Mouse (Mus musculus) lung, postnatal 36 days (tissue): ENCODE measurements around the gene Lsp1.

Experiments
- DNase-seq: peaks from one replicate; pipeline ENCODE4 v3.0.0; 2022; ENCODE audit warnings: mixed read lengths

The Lsp1 gene

DNA sequence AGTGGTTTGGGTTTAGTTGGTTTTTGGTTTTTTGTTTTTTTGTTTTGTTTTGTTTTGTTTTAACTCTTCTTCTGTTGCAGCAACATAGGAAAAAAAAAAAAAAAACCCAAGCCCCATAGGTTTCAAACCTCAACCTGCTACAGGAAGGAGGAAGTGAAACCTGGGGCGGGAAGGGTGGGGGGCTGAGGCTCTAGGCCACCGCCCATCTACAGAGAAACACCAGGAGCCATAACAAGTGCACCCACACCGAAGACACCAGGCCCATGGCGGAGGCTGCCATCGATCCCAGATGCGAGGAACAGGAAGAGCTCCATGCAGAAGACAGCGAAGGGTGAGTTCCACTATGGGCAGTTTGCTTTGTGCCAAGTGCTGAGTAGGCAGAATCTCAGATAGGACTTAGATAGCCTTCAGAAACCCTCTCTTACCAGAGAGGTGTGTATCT, at the start of gene Lsp1:
Gene Lsp1 (plus strand): TSS at position 174 of the 442 bp plus-strand sequence.
- peak; percentile 46 for DNase-seq

DNA sequence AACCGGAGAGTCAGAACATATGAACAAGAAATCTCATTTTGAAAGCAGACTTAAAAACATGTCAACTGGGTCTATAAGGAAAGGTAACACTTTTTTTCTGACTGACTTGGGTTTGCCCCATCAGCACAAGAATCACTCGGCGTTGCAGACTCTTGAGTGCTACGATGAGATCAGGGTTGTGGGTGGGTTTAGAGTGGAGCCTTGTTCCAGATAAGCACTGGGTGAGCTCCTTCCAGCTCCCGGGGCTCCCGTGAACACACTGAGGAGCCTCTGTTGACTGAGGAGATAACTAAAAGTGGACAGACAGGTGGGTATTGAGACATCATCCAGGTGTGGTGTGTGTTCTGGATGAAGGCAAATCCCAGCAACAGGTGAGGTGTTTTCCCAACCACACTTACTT, 47.3 kb upstream of the Lsp1 start:
- no peak for DNase-seq

DNA sequence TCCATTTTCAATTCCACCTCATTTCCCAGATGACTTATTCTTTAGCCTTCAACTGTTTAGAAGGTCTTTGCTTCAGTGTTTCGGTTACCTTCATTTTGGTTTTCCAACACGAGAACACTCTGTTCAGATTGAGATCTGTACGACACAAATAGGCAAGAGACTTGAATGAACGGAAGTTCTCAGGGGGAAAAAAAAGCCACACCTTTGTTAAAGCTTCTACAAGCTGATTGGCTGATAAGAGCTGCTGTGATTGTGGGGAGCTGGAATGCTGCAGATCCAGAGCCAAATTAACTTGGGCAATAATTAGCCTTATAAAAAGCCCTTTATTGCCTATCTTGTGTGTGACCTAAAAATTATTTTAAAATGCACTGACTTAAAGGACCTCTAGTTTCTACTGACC, 45.3 kb upstream of the Lsp1 start:
- peak; percentile 61 for DNase-seq

DNA sequence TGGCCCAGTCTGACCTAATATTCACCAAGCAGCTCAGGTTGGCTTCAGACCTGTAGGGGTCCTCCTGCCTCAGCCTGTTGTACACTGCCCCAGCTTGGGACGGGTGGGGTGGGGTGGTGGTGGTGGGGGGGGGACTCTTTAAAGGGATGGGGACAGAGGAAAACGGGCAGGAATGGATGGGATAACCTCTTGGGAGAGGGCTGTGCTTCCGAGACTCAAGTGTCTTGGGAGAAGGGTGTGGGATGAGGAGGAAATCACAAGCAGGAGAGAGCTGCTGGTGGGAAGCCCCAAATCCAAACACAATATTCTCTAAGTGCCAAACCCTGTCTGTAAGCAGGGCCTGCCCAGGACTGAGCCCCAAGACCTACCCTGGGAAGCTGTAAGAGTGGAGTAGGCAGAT, 44.4 kb upstream of the Lsp1 start:
- DNase-seq = no peak

DNA sequence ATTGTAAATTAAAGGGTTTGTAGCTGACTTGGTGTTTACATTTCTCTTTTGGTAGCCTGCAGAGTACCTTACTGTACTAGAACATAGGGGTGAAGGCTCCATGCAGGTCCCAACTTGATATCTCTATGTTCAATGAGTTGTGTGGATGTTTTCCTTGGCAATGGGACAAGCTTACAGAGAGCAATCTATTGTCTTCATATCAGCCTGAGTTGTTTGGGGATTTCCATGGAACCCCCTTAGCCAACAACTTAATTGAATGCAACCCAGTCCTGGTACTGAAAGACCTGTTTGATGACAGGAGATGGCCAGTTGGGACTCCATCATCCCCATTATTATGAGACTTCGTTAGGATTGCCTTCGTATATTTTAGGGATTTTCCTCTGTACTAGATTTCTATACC, 42.6 kb upstream of the Lsp1 start:
- peak; percentile 24 for DNase-seq

DNA sequence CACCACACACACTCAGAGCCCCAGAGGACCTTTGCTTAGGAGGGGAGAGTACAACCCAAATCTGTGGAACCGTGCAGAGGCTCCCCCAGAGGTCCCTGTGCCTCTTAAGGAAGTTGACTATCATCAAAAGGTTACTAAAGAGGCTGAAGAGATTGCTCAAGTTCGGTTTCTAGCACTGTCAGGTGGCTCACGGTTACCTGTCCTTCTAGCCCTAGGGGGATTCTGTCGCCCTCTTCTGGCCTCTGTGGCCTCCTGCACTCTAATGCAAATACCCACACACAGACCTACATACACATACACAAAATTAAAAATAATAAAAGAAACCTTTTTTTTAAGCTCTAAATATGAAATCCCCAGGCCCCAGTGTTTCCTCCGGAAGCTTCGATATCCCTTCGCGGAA, 41.9 kb upstream of the Lsp1 start:
- no peak for DNase-seq

DNA sequence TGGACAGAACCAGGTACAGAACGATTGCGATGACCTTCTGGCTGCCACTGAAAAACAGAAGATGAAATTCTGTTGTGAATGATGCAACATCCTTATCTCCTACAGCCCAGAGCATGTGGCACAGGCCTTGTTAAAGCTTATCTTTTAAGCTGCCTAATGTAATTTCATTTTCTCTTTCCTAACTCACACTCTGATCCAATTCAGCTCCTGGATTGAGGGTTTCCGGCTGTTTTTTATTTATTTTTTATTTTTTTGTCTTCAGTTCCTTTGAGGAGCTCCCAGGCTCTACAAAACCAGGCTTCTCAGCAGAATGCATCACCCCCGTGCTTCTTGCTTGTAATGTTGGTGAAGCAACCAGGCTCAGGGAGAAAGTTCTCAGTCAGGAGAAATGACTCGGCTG, 40.7 kb upstream of the Lsp1 start:
- DNase-seq = no peak

DNA sequence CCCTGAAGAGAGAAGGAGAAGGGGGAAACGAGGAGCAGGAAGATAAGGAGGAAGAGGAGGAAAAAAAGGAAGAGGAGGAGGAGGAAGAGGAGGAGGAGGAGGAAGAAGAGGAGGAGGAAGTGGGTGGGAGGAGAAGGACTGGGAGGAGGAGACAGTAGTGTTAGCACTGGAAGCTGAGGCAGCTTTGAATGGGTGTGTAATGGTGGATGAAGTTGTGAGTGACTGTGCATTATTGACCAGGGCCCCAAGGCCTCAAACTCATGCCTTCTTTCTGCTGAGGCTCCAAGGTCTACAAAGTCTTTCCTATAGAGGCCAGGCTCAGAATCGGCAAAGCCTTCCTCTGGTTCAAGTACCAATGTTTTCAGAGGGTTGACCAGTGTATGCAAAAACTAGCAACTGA, 38.8 kb upstream of the Lsp1 start:
- DNase-seq = no peak

DNA sequence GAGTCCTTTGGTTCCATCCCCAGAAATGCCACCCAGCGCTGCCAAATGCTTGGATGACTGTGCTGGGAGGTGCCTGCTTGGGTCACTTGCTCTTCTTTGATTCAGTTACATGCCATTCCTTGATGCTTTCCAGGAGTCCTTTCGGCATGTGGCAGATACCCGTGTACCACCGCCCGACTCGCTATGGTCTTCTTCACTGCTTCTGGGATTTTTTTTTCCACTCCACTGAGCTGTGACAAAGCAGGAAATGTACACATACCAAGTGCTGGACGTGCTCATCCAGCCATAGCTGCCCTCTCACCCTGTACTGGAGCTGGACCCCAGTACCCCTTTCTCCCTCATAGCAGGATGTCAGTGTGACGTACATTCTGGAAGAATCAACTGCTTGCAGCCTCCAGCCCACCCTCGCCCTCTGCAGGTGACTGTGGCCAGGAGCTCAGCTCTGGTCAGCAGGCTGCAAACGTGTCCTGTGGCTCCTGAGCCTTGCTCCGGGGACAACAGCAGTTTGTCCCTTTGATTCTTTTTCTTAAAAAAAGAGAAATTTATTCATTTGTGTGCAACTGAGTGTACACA, 34.9 kb upstream of the Lsp1 start:
- peak; percentile 49 for DNase-seq

DNA sequence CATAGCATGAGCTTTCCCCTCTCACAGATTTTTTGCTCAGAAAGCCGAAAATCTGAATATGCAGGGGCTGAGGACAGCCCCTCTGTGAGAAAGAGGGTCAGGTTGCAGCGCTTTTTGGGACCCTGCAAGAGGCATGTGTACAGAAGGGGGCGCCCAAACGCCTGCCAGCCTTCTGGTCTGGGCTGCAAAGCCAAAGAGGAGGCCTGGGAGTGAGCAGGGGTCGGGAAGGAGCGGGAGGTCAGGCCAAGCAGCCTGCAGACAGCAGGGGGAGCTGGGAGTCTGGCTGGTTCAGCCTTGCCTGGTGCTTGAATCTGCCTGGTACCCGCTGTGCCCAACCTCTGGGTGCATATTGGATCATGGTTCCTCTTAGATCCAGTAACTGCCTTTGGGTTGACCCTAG, 32.4 kb upstream of the Lsp1 start:
- DNase-seq = peak; percentile 43

DNA sequence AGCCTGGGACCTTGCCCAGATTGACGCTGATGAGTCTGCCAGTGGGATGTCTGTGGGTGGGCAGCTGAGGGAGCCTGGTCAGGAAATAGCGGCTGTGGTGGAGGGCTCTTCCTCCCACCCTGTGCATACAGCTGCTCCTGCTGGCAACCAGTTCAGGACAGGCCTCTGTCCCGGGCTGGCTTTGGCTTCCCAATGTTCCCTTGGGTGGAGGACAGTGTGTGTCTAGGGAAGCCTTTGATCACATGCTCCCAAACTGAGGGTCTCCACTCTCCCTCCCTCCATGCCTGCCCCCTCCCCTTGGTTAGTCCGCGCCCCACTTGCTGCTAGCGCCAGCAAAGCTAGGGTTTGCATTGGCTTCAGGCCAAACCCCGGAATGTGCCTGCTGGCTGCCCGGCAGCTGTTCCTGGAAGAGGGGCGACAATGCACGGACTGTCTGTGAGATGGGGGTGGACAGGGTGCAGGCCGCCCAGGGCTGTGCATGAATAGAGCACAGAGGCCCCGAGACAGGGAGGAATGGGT, 30.4 kb upstream of the Lsp1 start:
- DNase-seq = peak; percentile 38

DNA sequence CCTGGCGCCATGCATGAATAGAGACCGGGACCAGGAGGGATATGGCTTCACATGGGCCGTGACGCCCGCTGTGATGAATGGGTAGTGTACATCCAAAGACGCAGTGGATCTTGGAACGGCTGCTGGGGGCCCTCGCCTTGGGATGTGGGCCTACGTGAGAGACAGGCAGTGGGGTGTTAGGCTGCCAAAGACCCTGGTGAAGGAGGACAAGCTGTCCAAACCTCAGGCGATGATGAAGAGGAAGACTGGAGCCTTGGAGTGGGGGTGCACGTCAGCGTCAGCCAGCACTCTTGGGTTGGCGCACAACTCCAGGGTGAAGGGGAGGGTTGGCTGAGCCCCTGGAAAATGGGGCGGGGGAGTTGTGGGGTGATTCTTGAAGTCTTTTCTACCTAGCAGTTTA, 29.5 kb upstream of the Lsp1 start:
- no peak for DNase-seq

DNA sequence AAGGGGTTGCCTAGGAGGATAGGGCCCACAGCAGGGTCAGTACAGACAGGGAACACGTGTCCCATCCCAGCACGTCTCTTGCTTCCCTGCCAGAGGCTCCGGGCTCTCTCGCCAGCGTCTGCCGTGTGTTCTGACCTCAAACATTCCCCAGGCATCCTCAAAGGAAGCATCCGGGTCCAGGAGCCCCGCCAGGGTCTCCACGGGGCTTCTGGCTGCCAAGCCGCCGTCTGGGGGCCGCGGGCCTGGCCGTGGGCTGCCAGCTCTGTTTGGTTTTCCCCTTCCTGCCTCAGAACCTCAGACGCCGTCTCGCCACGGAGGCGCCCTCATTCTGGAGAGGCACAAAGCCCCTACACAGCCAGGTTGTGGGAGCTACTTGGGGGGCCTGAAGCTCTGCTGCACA, 27.0 kb upstream of the Lsp1 start:
- no peak for DNase-seq

DNA sequence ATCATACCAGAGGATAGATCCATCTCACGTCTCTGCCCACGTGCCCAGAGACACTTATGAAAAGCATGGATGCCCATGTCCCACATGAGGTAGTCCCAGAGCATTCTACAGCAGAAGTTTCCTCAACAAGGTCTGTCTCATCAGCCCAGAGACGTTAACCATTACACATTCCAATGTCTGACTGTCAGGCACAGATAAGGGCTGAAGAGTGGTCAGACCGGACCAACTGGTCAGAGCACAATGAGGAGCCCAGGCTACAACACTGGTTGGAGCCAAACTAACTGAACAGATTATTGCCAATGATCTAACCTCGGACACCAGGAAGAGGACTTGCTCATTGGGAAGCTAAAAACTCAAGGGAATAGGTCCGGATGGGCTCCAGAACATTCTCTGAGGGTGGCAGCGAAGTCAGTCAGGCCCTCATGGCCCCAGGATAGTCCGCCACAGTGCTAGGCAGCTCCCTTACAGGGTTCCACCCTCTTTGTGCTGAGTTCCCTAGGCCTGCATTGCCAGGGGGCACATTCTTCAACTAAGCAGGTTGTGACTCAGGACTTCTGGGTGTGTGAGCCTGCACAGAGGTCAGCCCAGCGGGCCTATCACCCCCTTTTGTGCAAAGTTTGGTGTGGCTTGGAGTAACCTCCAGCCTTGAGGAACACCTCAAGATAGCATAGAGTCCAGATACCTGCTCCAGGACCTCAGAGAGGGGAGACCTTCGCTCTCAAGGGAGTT, 26.3 kb upstream of the Lsp1 start, which contains the start of gene Syt8:
Gene Syt8 (plus strand): TSS at position 714 of the 729 bp plus-strand sequence.
- peak; percentile 67 for DNase-seq

DNA sequence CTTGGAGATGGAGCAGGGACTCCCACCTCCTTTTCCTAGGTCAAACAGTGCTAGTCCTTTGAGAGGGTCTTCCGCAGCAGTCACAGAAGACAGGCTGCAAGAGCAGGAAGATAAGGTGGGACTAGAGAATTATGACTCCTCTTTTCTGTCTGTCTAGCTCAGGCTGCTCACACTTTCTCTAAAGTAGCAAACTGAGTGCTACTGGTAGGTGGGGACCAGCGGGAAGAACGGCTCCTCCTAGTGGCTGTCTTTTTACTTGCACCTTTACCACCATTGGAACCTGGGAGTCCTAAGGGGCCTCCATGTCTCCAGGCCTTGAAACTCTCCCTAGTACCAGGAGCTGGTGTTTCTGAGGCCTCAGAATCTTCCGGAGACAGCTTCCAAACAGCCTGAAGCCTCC, 25.1 kb upstream of the Lsp1 start:
- peak; percentile 88 for DNase-seq

DNA sequence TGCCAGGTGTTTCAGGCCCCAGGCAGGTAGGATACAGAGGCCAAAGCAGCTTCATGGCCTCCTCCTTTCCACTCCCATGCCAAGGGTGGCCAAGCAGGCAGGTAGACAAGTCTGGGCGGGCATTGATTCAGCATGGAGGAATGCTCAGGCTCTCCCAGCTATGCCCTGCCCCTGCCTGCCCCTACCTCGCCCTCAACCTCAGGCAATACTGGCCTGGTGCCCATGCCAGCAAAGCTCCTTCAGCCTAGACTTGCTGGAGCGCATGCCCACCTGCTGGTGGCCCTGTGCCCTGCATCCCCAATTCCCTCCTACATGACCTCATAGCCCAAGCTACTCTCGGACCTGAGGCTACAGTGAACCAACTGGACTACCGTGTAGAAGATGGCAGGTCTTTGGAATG, 23.3 kb upstream of the Lsp1 start:
- DNase-seq = peak; percentile 64

DNA sequence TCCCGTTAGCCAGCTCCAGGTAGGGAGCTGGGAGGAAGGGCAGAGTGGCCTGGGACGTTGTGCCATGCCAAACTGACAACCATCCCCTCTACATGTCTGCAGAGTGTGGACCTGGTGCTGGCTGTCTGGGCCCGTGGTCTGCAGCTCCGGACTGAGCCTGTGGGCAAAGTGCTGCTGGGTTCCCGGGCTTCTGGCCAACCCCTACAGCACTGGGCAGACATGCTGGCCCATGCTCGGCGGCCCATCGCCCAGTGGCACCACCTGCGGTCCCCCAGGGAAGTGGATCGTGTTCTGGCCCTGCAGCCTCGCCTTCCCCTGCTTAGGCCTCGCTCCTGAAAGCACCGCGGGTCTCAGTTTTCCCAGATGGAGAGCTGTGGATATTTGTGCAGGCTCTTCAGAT, 20.6 kb upstream of the Lsp1 start:
- DNase-seq = no peak

DNA sequence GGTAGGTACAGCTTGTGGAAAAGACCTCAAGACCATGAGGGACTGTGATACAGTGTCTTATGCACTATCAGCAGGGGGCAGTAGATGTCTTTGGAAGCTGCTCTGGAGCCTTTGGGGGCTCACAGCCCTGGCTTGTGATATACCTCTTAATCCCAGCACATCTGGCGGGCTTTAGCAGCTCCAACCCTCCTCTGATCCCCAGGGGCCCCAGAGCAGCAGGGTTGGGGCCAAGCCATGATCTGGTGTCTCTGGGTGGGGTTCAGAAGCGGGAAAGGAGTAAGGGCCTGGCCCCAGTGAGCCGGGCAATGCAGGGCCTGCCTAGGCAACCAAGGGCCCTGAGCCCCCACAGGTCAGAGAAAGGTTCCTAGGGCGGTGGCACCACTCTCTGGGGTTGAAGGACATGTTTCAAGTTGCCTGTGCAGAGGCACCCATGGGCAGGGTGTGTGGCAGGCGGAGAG, 19.9 kb upstream of the Lsp1 start:
- peak; percentile 57 for DNase-seq

DNA sequence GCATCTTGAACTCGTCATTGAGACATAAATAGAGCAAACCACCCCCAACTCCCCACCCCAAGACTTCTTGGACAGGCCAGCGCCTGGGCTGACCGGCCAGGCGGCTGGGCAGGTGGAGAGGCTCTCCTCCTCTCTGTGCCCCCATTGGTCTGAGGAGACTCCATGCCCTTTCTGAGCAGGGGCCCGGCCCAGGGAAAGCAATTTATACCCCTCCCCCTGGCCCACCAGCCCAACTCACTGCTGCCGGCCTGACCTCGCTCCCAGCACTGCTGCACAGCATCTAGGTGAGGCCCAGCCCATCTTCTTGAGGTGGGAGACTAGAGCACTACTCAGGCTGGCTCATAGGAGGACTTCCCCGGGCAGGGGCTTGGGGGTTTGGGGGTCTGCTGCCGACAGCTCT, 19.0 kb upstream of the Lsp1 start, which contains the start of gene Tnni2:
Gene Tnni2 (plus strand): TSS at position 224 of the 400 bp plus-strand sequence.
- no peak for DNase-seq

DNA sequence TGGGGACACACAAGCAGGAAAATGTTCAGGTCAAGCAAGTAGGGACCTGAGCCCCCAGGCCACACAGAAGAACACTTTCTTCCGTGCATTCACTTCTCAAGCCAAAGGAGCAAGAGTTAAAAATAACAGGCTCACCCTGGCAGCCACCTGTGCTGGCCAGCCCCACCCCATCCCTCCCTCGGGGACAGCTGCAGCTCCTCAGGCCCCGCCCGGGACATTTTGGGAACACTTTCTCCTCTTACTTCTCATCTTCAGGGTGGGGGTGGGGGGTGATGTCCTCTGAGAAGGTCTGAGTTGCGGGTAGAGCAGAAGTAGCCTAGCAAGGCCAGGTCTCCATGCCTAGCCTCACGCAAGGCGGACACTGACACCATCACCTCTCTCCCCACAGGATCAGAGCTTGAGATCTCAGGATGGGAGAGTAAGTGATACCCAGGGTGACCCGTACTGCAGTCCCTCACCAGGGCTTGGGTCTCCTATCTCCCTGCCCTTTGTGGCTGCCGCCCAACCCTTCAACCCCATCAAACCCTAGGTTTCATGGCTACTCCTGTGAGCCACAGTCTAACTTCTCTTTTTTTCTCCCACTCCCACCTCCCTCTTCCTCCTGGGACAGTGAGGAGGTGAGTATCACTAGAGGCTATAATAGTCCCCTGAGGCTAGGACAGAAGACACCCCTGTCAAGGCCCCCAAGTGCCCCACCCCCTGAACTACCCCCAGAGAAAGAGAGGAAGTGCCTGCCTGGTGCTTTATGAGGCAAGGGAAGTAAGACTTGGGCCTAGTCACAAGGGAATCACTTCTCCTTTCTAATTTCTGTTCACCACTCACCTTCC, 18.3 kb upstream of the Lsp1 start:
- DNase-seq = peak; percentile 37

DNA sequence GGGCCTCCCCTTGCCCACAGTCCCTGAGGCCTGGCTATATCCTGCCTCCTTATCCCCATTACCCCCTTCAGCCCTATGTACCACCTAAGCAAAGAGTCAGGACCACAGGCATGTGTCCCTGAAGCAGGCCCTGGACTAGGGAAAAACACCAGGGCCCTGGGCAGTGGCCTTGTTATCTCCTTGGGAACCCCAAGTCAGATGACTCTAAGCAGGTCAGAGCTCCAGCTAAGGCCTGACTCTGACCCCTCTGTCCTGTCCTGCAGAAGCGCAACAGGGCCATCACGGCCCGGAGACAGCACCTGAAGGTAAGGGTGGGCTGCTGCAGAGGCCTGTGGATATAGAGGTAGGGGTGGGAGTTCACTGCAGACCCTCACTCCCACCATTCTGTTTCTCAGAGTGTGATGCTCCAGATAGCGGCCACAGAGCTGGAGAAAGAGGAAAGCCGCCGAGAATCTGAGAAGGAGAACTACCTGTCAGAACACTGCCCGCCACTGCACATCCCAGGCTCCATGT, 17.6 kb upstream of the Lsp1 start:
- DNase-seq = no peak

DNA sequence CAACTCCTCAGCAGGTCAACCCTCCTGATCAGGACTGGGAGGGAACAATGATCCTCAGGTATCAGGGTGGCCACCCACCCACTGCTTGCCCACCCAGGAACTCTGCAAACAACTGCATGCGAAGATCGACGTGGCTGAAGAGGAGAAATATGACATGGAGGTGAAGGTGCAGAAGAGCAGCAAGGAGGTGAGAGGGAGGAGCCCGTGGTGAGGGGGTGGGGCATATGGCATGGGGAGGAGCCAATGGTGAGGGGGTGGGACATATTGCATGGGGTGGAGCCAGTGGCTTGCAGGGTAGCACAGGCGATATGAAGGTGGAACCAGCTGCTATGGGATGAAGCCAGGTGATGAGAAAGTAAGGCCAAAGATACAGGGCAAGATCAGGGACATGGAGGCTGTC, 17.1 kb upstream of the Lsp1 start:
- no peak for DNase-seq

DNA sequence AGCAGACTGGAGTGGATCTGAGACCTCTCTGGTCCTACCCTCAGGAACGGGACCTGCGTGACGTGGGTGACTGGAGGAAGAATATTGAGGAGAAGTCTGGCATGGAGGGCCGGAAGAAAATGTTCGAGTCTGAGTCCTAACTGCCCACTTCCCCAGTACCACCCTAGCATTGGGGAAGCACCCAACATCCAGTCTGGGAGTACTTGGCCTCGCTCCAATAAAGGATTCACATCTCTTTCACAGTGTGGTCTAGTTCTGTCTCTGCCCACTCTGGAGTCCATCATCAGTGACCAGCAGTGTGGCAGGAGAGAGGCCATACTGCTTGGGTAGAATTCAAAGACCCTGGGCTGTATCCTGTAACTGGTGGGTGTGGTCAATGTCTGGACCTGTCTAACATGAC, 16.4 kb upstream of the Lsp1 start:
- peak; percentile 31 for DNase-seq
